Mouse (Mus musculus): ENCODE measurements around the gene Gars. TPM values are rescaled to one million over a fixed set of nuclear protein-coding genes. Genes with fewer than 3 reads are reported as not detected.

Gene Gars
- 154 and 159 TPM in 2 replicates for polyA plus RNA-seq (2015; fragmentation: Nextera tagmentation; extraction: Ambion mirVana)

- no peaks in the 10 kb centered on the region for H3K9me3 ChIP-seq (replicated peaks; ENCODE audit: control insufficient read depth, low read length)
- peak within 1 kb of the TSS; percentile 92 for H3K9ac ChIP-seq (ENCODE audit: low read length)
- H3K4me1 ChIP-seq (ENCODE audit: control insufficient read depth, insufficient read depth, low read length) = peaks cover 13% of the 10 kb centered on the region
- ATAC-seq (replicated peaks; ENCODE audit: extremely low read depth, insufficient read depth, low FRiP score) = peak; percentile 97
- under 1% methylated on average over 86 of the region's 87 CpGs for whole genome bisulfite sequencing
- H3K4me2 ChIP-seq (ENCODE audit: low read depth, low read length) = peak within 1 kb of the TSS; percentile 85
- H3K27ac ChIP-seq (ENCODE audit: low read length) = peak within 1 kb of the TSS; percentile 87
- peak within 1 kb of the TSS; percentile 69 for H3K4me3 ChIP-seq (ENCODE audit: low read length)
- H3K36me3 ChIP-seq (ENCODE audit: control insufficient read depth, insufficient read depth) = no peaks in the 10 kb centered on the region
- H3K27me3 ChIP-seq (ENCODE audit: control insufficient read depth, insufficient read depth, low read length) = no peaks in the 10 kb centered on the region
Measured at GRCm38 (mm10) chr6:55037799-55038670, at the start of gene Gars. TSS of gene Gars (plus strand) at chr6:55038007.

DNA sequence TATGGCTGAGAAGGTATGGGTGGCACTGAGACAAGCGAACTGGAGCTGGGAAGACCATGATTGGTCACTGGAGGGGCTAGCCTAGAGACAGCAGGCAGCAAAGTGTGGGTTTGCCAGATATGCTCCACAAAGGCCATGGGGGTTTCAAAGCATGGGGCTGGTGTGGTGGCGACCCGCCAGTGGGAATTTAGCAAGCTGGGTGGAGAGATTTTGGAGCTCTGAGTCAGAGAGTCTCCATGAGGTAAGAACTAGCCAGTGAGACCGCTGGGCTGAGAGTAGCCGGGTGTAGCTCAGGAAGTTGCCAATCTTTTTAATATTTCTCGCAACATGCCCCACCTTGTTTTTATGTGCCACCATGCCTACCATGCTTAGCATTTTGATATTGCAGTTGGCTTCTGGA is 49.7 kb upstream of the Gars start:
- Histone ChIP-seq H3K9ac (ENCODE audit: low read length) (no peak overlapping the region), H3K4me3 (ENCODE audit: low read length) (no peak overlapping the region), H3K9me3 (replicated peaks; ENCODE audit: control insufficient read depth, low read length) (no peaks in the 10 kb centered on the region), H3K27ac (ENCODE audit: low read length) (no peak overlapping the region), H3K36me3 (ENCODE audit: control insufficient read depth, insufficient read depth) (no peaks in the 10 kb centered on the region), H3K4me2 (ENCODE audit: low read depth, low read length) (no peak overlapping the region), H3K27me3 (ENCODE audit: control insufficient read depth, insufficient read depth, low read length) (no peaks in the 10 kb centered on the region), H3K4me1 (ENCODE audit: control insufficient read depth, insufficient read depth, low read length) (peaks cover 5% of the 10 kb centered on the region)
- WGBS = 89% methylated on average over 6 of the region's 6 CpGs
- no peak for ATAC-seq (replicated peaks; ENCODE audit: extremely low read depth, insufficient read depth, low FRiP score)

DNA sequence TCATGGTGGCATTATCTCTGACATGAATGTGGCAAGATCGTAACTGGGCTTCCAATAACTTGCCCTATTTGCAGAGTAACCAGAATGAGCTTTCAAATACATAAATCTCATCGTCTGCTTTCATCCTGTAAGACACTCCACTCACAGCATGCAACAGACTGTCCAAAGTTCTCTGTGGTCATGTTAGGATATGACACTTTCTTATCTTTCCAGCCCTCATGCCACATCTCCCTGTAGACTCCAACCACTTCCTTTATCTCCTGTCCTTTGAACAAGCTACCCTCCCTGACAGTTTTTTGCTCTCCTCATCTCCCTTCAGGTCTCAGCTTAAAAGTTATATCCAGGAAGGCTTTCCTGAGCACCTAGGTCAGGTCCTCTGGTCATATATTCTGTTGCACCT is 46.6 kb upstream of the Gars start:
- no peaks in the 10 kb centered on the region for H3K36me3 ChIP-seq (ENCODE audit: control insufficient read depth, insufficient read depth)
- H3K4me2 ChIP-seq (ENCODE audit: low read depth, low read length) = no peak overlapping the region
- H3K4me3 ChIP-seq (ENCODE audit: low read length) = no peak overlapping the region
- H3K4me1 ChIP-seq (ENCODE audit: control insufficient read depth, insufficient read depth, low read length) = peaks cover 7% of the 10 kb centered on the region
- H3K27me3 ChIP-seq (ENCODE audit: control insufficient read depth, insufficient read depth, low read length) = no peaks in the 10 kb centered on the region
- WGBS = 65% methylated on average over 2 of the region's 2 CpGs
- H3K9ac ChIP-seq (ENCODE audit: low read length) = no peak overlapping the region
- H3K9me3 ChIP-seq (replicated peaks; ENCODE audit: control insufficient read depth, low read length) = no peaks in the 10 kb centered on the region
- ATAC-seq (replicated peaks; ENCODE audit: extremely low read depth, insufficient read depth, low FRiP score) = no peak
- H3K27ac ChIP-seq (ENCODE audit: low read length) = no peak overlapping the region

GRCm38 (mm10) chr6:54992141-54992540 is 45.7 kb upstream of the Gars start:
- peaks cover 7% of the 10 kb centered on the region for H3K4me1 ChIP-seq (ENCODE audit: control insufficient read depth, insufficient read depth, low read length)
- no peak for ATAC-seq (replicated peaks; ENCODE audit: extremely low read depth, insufficient read depth, low FRiP score)
- WGBS = 3% methylated on average over 7 of the region's 7 CpGs
- no peaks in the 10 kb centered on the region for H3K36me3 ChIP-seq (ENCODE audit: control insufficient read depth, insufficient read depth)
- H3K4me2 ChIP-seq (ENCODE audit: low read depth, low read length) = peak overlapping the region; percentile 97
- H3K27me3 ChIP-seq (ENCODE audit: control insufficient read depth, insufficient read depth, low read length) = no peaks in the 10 kb centered on the region
- H3K9me3 ChIP-seq (replicated peaks; ENCODE audit: control insufficient read depth, low read length) = no peaks in the 10 kb centered on the region
- H3K9ac ChIP-seq (ENCODE audit: low read length) = peak overlapping the region; percentile 73
- H3K4me3 ChIP-seq (ENCODE audit: low read length) = peak overlapping the region; percentile 70
- peak overlapping the region; percentile 43; the same call in 1 of the 2 replicates for H3K27ac ChIP-seq (ENCODE audit: low read length)

DNA sequence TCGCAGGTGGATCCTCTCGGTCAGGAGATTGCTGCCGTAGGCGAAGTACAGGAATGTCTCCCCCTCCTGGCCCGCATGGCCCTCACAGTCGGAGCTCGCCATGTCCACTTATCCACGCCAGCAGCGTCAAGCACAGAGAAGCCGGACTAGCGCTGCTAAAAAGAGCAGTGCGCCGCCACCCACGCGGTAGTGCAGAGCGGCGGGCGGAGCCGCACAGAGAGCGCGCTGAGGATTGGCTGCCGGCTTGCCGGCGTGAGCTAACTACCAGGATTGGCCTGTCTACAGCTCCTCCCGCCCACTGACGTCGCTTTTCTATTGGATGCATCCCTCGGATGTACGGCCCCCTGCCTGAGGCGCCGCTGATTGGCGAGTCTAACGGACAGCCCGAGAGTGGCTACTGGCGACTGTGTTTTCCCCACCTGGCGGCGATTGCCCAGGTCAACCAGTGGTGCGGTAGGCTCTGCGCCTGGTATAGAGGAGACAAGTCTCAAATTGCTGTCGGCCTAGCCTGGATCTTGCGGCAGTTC is 45.0 kb upstream of the Gars start, which contains the start of gene Ggct:
Gene Ggct (minus strand): TSS at position 217 of the 527 bp plus-strand sequence.
- Histone ChIP-seq H3K27ac (ENCODE audit: low read length) (peak within 1 kb of the TSS; percentile 60), H3K4me1 (ENCODE audit: control insufficient read depth, insufficient read depth, low read length) (peaks cover 7% of the 10 kb centered on the region), H3K9ac (ENCODE audit: low read length) (peak within 1 kb of the TSS; percentile 73), H3K27me3 (ENCODE audit: control insufficient read depth, insufficient read depth, low read length) (no peaks in the 10 kb centered on the region), H3K9me3 (replicated peaks; ENCODE audit: control insufficient read depth, low read length) (no peaks in the 10 kb centered on the region), H3K4me2 (ENCODE audit: low read depth, low read length) (peak within 1 kb of the TSS; percentile 97), H3K36me3 (ENCODE audit: control insufficient read depth, insufficient read depth) (no peaks in the 10 kb centered on the region), H3K4me3 (ENCODE audit: low read length) (peak within 1 kb of the TSS; percentile 70)
- ATAC-seq (replicated peaks; ENCODE audit: extremely low read depth, insufficient read depth, low FRiP score) = peak; percentile 100
- WGBS = under 1% methylated on average over 41 of the region's 41 CpGs

DNA sequence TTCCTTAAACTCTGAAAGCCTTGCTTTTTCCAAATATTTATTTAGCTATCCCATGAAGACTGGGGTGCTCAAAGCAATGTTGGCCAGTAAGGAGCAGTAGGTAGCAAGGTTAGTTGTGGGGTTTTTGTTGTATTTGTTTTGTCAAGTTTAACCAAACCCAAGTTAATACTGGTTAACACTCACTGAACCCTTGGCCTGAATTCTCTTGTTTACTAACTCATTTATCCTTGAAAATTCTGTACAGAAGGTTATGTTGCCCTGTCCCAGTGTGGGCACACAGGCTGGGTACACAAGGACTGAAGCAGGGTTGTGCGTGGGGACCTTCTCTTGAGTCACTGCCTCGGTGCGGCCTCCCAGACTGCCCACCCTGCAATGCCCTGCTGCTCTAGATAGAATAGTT is 41.4 kb upstream of the Gars start:
- Histone ChIP-seq H3K9ac (ENCODE audit: low read length) (no peak overlapping the region), H3K4me2 (ENCODE audit: low read depth, low read length) (no peak overlapping the region), H3K4me3 (ENCODE audit: low read length) (no peak overlapping the region), H3K27ac (ENCODE audit: low read length) (no peak overlapping the region), H3K27me3 (ENCODE audit: control insufficient read depth, insufficient read depth, low read length) (no peaks in the 10 kb centered on the region), H3K9me3 (replicated peaks; ENCODE audit: control insufficient read depth, low read length) (no peaks in the 10 kb centered on the region), H3K4me1 (ENCODE audit: control insufficient read depth, insufficient read depth, low read length) (peaks cover 7% of the 10 kb centered on the region), H3K36me3 (ENCODE audit: control insufficient read depth, insufficient read depth) (no peaks in the 10 kb centered on the region)
- ATAC-seq (replicated peaks; ENCODE audit: extremely low read depth, insufficient read depth, low FRiP score) = no peak
- 86% methylated on average over 3 of the region's 3 CpGs for WGBS

DNA sequence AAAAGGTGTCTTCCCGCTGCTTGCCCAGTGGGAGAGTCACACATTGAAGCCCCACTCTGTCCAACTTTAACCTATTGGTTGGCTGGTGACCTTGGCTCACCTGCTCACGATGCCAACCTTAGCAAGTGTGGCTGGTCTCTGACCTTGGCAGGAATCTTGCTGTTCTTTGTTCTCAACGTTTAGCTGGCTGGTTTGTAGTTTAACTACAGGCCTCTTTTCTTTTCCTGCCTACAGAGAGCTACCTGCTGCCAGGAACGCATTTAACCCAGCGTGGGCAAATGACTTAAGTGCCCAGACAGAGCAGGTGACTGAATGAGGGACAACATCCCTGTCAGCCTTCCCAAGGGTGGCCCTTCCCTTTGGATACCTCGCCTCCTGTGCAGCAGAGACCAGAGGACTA is 40.1 kb upstream of the Gars start:
- H3K4me1 ChIP-seq (ENCODE audit: control insufficient read depth, insufficient read depth, low read length) = 0 out of 2 replicates have a peak, but pooled peaks cover 2% of the 10 kb centered on the region
- H3K9me3 ChIP-seq (replicated peaks; ENCODE audit: control insufficient read depth, low read length) = no peaks in the 10 kb centered on the region
- no peak overlapping the region for H3K4me2 ChIP-seq (ENCODE audit: low read depth, low read length)
- H3K9ac ChIP-seq (ENCODE audit: low read length) = no peak overlapping the region
- H3K4me3 ChIP-seq (ENCODE audit: low read length) = no peak overlapping the region
- H3K27ac ChIP-seq (ENCODE audit: low read length) = no peak overlapping the region
- H3K27me3 ChIP-seq (ENCODE audit: control insufficient read depth, insufficient read depth, low read length) = no peaks in the 10 kb centered on the region
- no peaks in the 10 kb centered on the region for H3K36me3 ChIP-seq (ENCODE audit: control insufficient read depth, insufficient read depth)
- ATAC-seq (replicated peaks; ENCODE audit: extremely low read depth, insufficient read depth, low FRiP score) = no peak
- WGBS = 69% methylated on average over 6 of the region's 6 CpGs

DNA sequence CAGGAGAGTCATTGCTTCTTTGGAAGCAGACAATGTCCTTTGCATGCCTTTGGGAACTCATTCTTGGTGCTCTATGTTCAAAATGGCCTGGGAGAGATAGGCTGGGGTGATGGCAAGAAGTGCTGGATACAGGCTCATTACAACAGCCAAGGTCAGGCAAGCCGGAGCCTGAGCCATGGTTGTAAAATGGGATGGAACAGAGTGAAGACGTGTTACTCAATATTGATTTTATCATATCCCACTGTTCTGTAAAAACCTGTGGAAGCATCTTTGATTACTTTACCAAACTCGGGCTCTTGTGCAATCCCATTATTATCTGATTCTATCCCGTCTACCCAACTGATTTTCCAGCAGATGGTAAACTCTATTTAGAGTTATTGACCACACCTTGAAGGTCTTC is 36.5 kb upstream of the Gars start:
- no peak overlapping the region for H3K4me3 ChIP-seq (ENCODE audit: low read length)
- H3K9ac ChIP-seq (ENCODE audit: low read length) = no peak overlapping the region
- H3K27me3 ChIP-seq (ENCODE audit: control insufficient read depth, insufficient read depth, low read length) = no peaks in the 10 kb centered on the region
- no peak overlapping the region for H3K4me2 ChIP-seq (ENCODE audit: low read depth, low read length)
- 80% methylated on average over 4 of the region's 4 CpGs for WGBS
- H3K36me3 ChIP-seq (ENCODE audit: control insufficient read depth, insufficient read depth) = no peaks in the 10 kb centered on the region
- no peaks in the 10 kb centered on the region for H3K4me1 ChIP-seq (ENCODE audit: control insufficient read depth, insufficient read depth, low read length)
- H3K27ac ChIP-seq (ENCODE audit: low read length) = no peak overlapping the region
- no peaks in the 10 kb centered on the region for H3K9me3 ChIP-seq (replicated peaks; ENCODE audit: control insufficient read depth, low read length)
- no peak for ATAC-seq (replicated peaks; ENCODE audit: extremely low read depth, insufficient read depth, low FRiP score)

DNA sequence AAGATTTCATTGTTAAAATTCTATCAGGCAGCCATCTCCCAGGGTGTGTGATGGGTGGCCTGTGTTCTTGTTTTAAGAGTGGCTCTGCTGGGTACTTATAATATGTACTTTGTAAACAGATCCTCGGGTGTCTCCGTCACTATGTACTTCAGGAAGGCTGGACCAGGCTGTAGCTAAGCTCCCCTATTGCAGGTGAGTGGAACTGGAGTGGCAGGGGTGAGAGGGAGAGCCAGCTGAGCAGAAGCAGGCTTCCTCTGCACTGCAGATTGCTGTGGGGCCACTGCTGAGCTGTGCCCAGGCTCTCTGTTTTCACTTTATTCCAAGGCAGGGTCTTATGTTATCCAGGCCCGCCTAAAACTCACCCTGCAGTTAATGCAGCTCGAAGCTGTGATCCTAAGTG is 35.4 kb upstream of the Gars start:
- Histone ChIP-seq H3K36me3 (ENCODE audit: control insufficient read depth, insufficient read depth) (no peaks in the 10 kb centered on the region), H3K4me1 (ENCODE audit: control insufficient read depth, insufficient read depth, low read length) (no peaks in the 10 kb centered on the region), H3K4me3 (ENCODE audit: low read length) (no peak overlapping the region), H3K27me3 (ENCODE audit: control insufficient read depth, insufficient read depth, low read length) (no peaks in the 10 kb centered on the region), H3K9ac (ENCODE audit: low read length) (no peak overlapping the region), H3K4me2 (ENCODE audit: low read depth, low read length) (no peak overlapping the region), H3K9me3 (replicated peaks; ENCODE audit: control insufficient read depth, low read length) (no peaks in the 10 kb centered on the region), H3K27ac (ENCODE audit: low read length) (no peak overlapping the region)
- WGBS = 69% methylated on average over 4 of the region's 4 CpGs
- no peak for ATAC-seq (replicated peaks; ENCODE audit: extremely low read depth, insufficient read depth, low FRiP score)
